Mouse (Mus musculus): ENCODE results near the gene Tent4b. TPM values are rescaled to one million over a fixed set of nuclear protein-coding genes. Genes with fewer than 3 reads are reported as not detected.
"Not testable (repeated sequence)": the region's sequence is repeated elsewhere in the genome, so short reads cannot be mapped to it uniquely, and the experiment has no call there.

Tent4b gene
- polyA plus RNA-seq, 1 experiment from 2014 or later = 8.7 TPM

GRCm38 (mm10) chr8:88199700-88200601 is 938 bp downstream of the Tent4b start:
- peak overlapping the region; percentile 93 for H3K27ac ChIP-seq
- H3K4me3 ChIP-seq = peak overlapping the region; percentile 95
- H3K4me2 ChIP-seq = peak overlapping the region; percentile 100
- H3K4me1 ChIP-seq = peaks cover 55% of the 10 kb centered on the region
- ATAC-seq = peak; percentile 64
- H3K27me3 ChIP-seq (replicated peaks) = no peaks in the 10 kb centered on the region
- no peaks in the 10 kb centered on the region for H3K9me3 ChIP-seq (replicated peaks)
- peaks cover 23% of the 10 kb centered on the region for H3K36me3 ChIP-seq
- peak overlapping the region; percentile 95 for H3K9ac ChIP-seq
- under 1% methylated on average over 78 of the region's 117 CpGs for WGBS (ENCODE audit: insufficient replicate concordance)

- no peak for ATAC-seq
- 25% methylated on average over 10 of the region's 10 CpGs for WGBS (ENCODE audit: insufficient replicate concordance)
- H3K4me1 ChIP-seq = peaks cover 55% of the 10 kb centered on the region
Observed at GRCm38 (mm10) chr8:88200724-88201495, 1.9 kb downstream of the Tent4b start.

GRCm38 (mm10) chr8:88201641-88202040 is 2.6 kb downstream of the Tent4b start:
- Histone ChIP-seq H3K36me3 (peaks cover 35% of the 10 kb centered on the region), H3K4me2 (peak overlapping the region; percentile 100), H3K4me1 (peaks cover 55% of the 10 kb centered on the region), H3K9me3 (replicated peaks) (no peaks in the 10 kb centered on the region), H3K27me3 (replicated peaks) (no peaks in the 10 kb centered on the region), H3K4me3 (0 out of 2 replicates have a peak overlapping the region, but pooled peaks have one; percentile 95), H3K9ac (peak overlapping the region; percentile 95; the same call in 1 of the 2 replicates), H3K27ac (0 out of 2 replicates have a peak overlapping the region, but pooled peaks have one; percentile 5)
- no peak for ATAC-seq
- WGBS (ENCODE audit: insufficient replicate concordance) = 58% methylated on average over 3 of the region's 3 CpGs

More at GRCm38 (mm10) chr8:88200724-88201495, 1.9 kb downstream of the Tent4b start:
- peaks cover 32% of the 10 kb centered on the region for H3K36me3 ChIP-seq
- H3K9me3 ChIP-seq (replicated peaks) = no peaks in the 10 kb centered on the region
- H3K9ac ChIP-seq = peak overlapping the region; percentile 95
- peak overlapping the region; percentile 100 for H3K4me2 ChIP-seq
- peak overlapping the region; percentile 93; the same call in 1 of the 2 replicates for H3K27ac ChIP-seq
- no peaks in the 10 kb centered on the region for H3K27me3 ChIP-seq (replicated peaks)
- H3K4me3 ChIP-seq = peak overlapping the region; percentile 95

GRCm38 (mm10) chr8:88206016-88206415 is 7.0 kb downstream of the Tent4b start:
- no peaks in the 10 kb centered on the region for H3K27me3 ChIP-seq (replicated peaks)
- no peak overlapping the region for H3K9ac ChIP-seq
- H3K4me2 ChIP-seq = no peak overlapping the region
- 85% methylated on average over 9 of the region's 9 CpGs for WGBS (ENCODE audit: insufficient replicate concordance)
- no peak overlapping the region for H3K4me3 ChIP-seq
- no peak overlapping the region for H3K27ac ChIP-seq
- H3K4me1 ChIP-seq = peaks cover 47% of the 10 kb centered on the region
- H3K36me3 ChIP-seq = peaks cover 46% of the 10 kb centered on the region
- ATAC-seq = no peak
- H3K9me3 ChIP-seq (replicated peaks) = no peaks in the 10 kb centered on the region

- WGBS (ENCODE audit: insufficient replicate concordance) = 80% methylated on average over 7 of the region's 7 CpGs
- H3K9me3 ChIP-seq (replicated peaks) = no peaks in the 10 kb centered on the region
- H3K36me3 ChIP-seq = peaks cover 44% of the 10 kb centered on the region
- H3K27ac ChIP-seq = no peak overlapping the region
- no peak overlapping the region for H3K4me2 ChIP-seq
- no peak overlapping the region for H3K9ac ChIP-seq
- no peak overlapping the region for H3K4me3 ChIP-seq
- H3K27me3 ChIP-seq (replicated peaks) = no peaks in the 10 kb centered on the region
- no peak for ATAC-seq
- H3K4me1 ChIP-seq = peaks cover 35% of the 10 kb centered on the region
Observed at GRCm38 (mm10) chr8:88207121-88207821, 8.3 kb downstream of the Tent4b start.

- H3K4me1 ChIP-seq = peaks cover 20% of the 10 kb centered on the region
- H3K9me3 ChIP-seq (replicated peaks); H3K4me2 ChIP-seq; H3K27me3 ChIP-seq (replicated peaks); H3K4me3 ChIP-seq; H3K9ac ChIP-seq; ATAC-seq: not testable (repeated sequence)
- peaks cover 24% of the 10 kb centered on the region for H3K36me3 ChIP-seq
- WGBS (ENCODE audit: insufficient replicate concordance) = 62% methylated on average over 5 of the region's 6 CpGs
- H3K27ac ChIP-seq = 0 out of 2 replicates have a peak overlapping the region, but pooled peaks have one; percentile 45
Observed at GRCm38 (mm10) chr8:88209930-88210827, 11.2 kb downstream of the Tent4b start.

GRCm38 (mm10) chr8:88221353-88221752 is 22.3 kb downstream of the Tent4b start:
- Histone ChIP-seq H3K36me3 (peaks cover 14% of the 10 kb centered on the region; the same call in 1 of the 2 replicates), H3K9me3 (replicated peaks) (no peaks in the 10 kb centered on the region), H3K4me3 (no peak overlapping the region), H3K4me1 (peaks cover 27% of the 10 kb centered on the region), H3K27me3 (replicated peaks) (no peaks in the 10 kb centered on the region), H3K4me2 (no peak overlapping the region), H3K9ac (no peak overlapping the region), H3K27ac (peak overlapping the region; percentile 62; the same call in 1 of the 2 replicates)
- no peak for ATAC-seq
- WGBS (ENCODE audit: insufficient replicate concordance) = 66% methylated on average over 4 of the region's 4 CpGs

GRCm38 (mm10) chr8:88225358-88225757 is 26.3 kb downstream of the Tent4b start:
- Histone ChIP-seq H3K4me1 (peaks cover 45% of the 10 kb centered on the region), H3K27ac (no peak overlapping the region), H3K27me3 (replicated peaks) (no peaks in the 10 kb centered on the region), H3K9ac (no peak overlapping the region), H3K9me3 (replicated peaks) (no peaks in the 10 kb centered on the region), H3K4me2 (no peak overlapping the region), H3K36me3 (peaks cover 11% of the 10 kb centered on the region; the same call in 1 of the 2 replicates), H3K4me3 (no peak overlapping the region)
- WGBS (ENCODE audit: insufficient replicate concordance) = 85% methylated on average over 5 of the region's 5 CpGs
- ATAC-seq = no peak

GRCm38 (mm10) chr8:88227851-88228250 is 28.8 kb downstream of the Tent4b start:
- Histone ChIP-seq H3K4me3 (no peak overlapping the region), H3K36me3 (0 out of 2 replicates have a peak, but pooled peaks cover 11% of the 10 kb centered on the region), H3K9ac (no peak overlapping the region), H3K27ac (0 out of 2 replicates have a peak overlapping the region, but pooled peaks have one; percentile 14), H3K9me3 (replicated peaks) (no peaks in the 10 kb centered on the region), H3K27me3 (replicated peaks) (no peaks in the 10 kb centered on the region), H3K4me1 (peaks cover 27% of the 10 kb centered on the region), H3K4me2 (no peak overlapping the region)
- WGBS (ENCODE audit: insufficient replicate concordance) = 67% methylated on average over 6 of the region's 6 CpGs
- ATAC-seq = no peak

GRCm38 (mm10) chr8:88228286-88228685 is 29.3 kb downstream of the Tent4b start:
- no peak for ATAC-seq
- Histone ChIP-seq H3K9me3 (replicated peaks) (no peaks in the 10 kb centered on the region), H3K9ac (no peak overlapping the region), H3K27ac (no peak overlapping the region), H3K27me3 (replicated peaks) (no peaks in the 10 kb centered on the region), H3K4me2 (no peak overlapping the region), H3K4me1 (peaks cover 31% of the 10 kb centered on the region), H3K36me3 (0 out of 2 replicates have a peak, but pooled peaks cover 11% of the 10 kb centered on the region), H3K4me3 (no peak overlapping the region)
- WGBS (ENCODE audit: insufficient replicate concordance) = 52% methylated on average over 1 of the region's 1 CpGs
